Mouse (Mus musculus): ENCODE measurements around the gene Ccl11.

The Ccl11 gene

DNA sequence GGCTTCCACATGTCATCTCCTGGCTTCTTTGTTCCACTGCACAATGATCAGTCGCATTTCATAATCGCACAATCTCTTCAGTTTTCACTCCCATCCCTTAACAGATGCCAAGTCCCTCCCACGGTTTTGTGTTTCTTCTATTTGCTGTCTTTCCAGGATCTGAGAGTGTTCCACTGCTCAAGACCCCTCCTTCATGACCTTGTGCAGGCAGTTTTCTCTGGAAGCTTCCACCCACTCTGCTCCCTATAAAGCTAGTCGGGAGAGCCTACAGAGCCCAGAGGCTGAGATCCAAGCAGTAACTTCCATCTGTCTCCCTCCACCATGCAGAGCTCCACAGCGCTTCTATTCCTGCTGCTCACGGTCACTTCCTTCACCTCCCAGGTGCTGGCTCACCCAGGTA is at the start of gene Ccl11:
Ccl11 (plus strand) TSS at position 178 of the 400 bp plus-strand sequence.
- no peak for DNase-seq

- DNase-seq: no peak
These were observed 47.5 kb upstream of the Ccl11 start for GRCm38 (mm10) chr11:82010115-82010514.

- no peak for DNase-seq
These were observed 46.0 kb upstream of the Ccl11 start for GRCm38 (mm10) chr11:82011411-82012193.

DNA sequence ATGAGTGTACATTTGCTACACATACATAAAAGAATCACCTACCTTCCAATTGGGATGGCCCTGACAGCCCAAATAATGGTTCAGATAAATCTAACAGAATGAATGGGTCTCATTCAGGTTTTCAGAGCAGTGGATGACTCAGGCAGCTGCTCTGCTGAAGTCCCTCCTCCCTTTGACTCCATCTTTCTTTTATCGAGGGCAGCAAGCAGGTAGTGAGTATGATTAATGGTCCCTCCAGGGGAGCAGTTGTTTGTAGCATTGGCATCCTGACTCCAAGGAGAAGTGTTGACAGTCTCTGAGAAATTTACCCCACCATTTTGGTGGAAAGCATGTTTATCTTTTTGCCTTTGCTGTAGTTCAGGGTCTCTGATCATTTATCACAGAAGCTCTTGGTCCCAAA is 43.9 kb upstream of the Ccl11 start:
- no peak for DNase-seq

- DNase-seq: no peak
These were observed 42.6 kb upstream of the Ccl11 start for GRCm38 (mm10) chr11:82015066-82015465.

GRCm38 (mm10) chr11:82016181-82016780 is 41.3 kb upstream of the Ccl11 start:
- no peak for DNase-seq

DNA sequence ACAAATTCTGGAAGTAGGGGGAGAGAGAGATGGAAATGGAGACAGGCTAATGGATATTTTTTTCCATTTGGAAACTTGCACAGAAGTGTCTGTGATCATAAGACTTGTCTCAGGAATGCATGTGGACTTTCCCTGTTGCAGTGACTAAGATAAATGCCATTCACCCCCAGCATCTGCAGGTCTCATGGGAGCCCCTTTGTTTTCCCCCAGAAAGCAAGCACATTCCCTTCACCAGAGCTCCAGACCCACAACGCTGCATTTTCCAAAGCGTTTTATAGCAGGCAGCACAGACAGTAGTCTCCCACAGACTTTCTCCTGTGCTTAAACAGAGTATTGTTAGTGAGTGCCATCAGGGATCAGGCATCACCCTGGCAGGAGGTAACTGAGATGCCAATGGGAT is 38.2 kb upstream of the Ccl11 start:
- DNase-seq: no peak

DNA sequence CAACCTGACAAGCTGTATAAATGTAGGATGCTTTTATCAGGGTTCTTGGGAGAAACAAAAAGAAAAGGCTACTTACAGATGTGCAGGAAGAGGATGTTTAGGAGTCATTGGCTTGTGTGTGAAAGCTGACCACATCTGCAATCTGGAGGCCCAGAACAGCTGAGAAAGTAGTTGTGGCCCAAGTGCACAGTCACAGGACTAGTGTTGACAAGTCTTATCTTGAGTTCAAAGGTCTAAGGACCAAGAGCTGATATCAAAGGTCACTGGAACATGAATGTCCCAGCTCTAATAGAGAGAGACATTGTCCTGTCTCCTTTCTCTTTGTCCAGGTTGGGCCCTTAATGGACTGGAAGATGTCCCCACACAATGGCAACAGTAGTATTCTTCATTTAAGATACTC is 37.8 kb upstream of the Ccl11 start:
- no peak for DNase-seq

DNA sequence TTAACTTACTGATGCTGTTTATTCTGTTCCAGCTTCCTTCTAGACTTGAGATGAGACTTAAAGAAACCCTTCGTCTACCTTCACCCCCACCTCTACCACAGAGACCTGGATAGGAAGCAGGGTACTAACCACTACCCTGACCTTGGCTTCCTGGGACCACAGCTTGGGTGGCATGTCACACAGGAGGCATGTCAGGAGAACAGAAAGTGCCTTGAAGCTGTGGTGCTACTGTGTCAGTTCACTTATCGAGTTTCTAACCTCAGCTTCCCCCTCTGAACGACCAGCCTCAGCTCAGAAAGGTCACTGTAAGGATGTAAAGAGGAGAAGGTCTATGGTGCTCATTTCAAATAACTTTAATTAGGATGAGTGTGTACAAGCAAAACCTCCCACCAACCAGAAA is 36.2 kb upstream of the Ccl11 start:
- DNase-seq: no peak

GRCm38 (mm10) chr11:82022504-82023056 is 35.0 kb upstream of the Ccl11 start:
- no peak for DNase-seq

GRCm38 (mm10) chr11:82023769-82024168 is 33.9 kb upstream of the Ccl11 start:
- DNase-seq: no peak

- no peak for DNase-seq
These were observed 27.5 kb upstream of the Ccl11 start for GRCm38 (mm10) chr11:82030171-82030570.

GRCm38 (mm10) chr11:82032136-82032535 is 25.5 kb upstream of the Ccl11 start:
- DNase-seq: no peak

- peak; percentile 3 for DNase-seq
These were observed 24.8 kb upstream of the Ccl11 start for GRCm38 (mm10) chr11:82032678-82033344.

- no peak for DNase-seq
These were observed 23.2 kb upstream of the Ccl11 start for GRCm38 (mm10) chr11:82034446-82034845.

DNA sequence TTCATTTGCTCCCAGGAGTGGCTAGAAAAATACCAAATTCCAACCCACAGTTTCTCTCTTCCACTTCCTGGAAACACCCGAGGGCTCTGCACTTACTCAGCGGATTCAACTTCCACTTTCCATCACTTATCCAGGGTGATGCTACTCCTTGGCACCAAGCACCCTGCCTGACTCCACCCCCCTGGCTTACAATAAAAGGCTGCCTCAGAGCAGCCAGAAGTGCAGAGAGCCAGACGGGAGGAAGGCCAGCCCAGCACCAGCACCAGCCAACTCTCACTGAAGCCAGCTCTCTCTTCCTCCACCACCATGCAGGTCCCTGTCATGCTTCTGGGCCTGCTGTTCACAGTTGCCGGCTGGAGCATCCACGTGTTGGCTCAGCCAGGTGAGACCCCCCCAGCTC is 22.3 kb upstream of the Ccl11 start, which contains the start of gene Ccl2:
Ccl2 (plus strand) TSS at position 216 of the 400 bp plus-strand sequence.
- peak; percentile 38 for DNase-seq

GRCm38 (mm10) chr11:82035857-82036256 is 21.8 kb upstream of the Ccl11 start:
- no peak for DNase-seq

DNA sequence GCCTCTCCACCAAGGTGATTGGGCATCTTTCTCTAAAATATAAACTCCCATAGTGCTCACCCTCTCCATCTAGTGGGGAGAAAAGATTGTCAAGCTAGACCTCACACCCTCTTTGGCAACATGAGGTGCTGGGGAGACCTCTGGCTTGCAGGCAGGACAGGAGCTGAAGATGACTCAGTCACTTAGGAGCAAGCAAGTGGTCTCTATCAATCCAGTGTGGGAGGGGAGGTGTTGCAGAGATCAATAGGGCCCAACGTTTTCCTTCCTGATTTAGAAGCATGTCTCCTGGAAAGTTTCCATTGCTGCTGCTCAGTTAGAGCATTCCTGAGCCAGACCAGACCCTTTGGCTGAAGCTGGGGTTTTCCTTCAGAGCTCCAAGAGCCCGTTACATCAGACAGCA is 19.1 kb upstream of the Ccl11 start, which contains the start of gene Gm17268:
Gm17268 (minus strand) TSS at position 28 of the 400 bp plus-strand sequence.
- no peak for DNase-seq

GRCm38 (mm10) chr11:82039132-82039660 is 18.4 kb upstream of the Ccl11 start:
- no peak for DNase-seq

DNA sequence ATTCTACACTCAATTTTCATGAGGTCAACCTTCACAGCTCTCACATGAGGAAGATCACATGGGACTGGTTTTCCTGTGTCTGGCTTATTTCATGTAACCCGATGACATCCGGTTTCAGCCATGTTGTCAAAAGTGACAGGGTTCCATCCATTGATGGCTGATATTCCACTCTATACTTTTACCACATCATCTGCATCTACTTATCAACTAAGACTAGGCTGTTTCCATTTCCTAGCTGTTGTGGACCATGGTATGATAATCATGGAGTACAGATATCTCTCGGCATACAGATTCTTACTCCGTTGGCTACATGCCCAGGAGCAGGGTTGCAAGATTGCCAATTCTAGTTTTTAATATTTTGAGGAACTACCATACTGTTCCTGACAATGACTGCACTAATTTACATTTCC is 15.9 kb upstream of the Ccl11 start:
- no peak for DNase-seq

DNA sequence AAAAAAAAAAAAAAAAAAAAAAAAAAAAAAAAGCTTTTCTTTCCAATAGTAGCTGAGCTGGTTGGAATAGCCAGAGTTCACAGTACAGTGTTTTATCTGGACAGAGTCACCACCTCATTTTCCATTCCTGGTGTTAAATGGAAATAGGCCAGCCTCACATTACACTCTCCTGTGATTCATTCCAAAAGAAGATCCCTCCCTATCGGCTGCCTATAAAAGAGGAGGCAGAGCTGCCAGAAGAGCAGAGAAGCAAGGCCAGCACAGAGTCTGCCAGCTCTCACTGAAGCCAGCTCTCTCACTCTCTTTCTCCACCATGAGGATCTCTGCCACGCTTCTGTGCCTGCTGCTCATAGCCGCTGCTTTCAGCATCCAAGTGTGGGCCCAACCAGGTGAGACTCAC is 12.2 kb upstream of the Ccl11 start, which contains the start of gene Ccl7:
Ccl7 (plus strand) TSS at position 242 of the 400 bp plus-strand sequence.
- DNase-seq: peak; percentile 2

DNA sequence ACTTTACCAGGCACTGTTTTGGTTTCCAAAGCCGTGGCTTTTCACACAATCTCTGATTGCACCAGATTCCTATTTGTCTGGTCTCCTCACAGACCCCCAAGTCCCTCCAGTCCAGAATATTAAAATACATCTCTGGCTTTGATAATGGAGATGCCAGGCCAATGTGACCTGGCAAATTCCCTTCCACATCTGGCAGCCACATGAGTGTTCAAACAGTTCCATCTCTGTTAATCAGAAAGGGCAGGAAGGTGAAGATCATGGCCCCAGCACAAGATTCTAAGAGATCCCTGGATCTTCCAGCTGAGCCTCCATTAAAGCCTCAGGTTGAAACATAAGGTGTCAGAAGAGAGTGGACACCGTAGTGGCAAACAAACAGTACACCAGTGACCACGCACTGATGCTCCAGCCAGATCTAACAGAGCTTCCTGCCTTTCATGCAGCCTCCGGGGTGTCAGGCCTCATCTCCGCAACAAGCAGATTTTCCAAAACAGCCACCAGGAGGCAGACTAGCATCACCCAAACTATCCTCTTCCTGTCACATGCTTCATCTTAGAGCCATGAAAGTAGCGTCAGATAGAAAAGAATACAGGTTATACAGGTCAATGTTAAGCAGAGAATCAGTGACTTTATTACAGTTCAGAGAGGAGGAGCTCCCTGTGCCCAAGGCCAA is 9.7 kb upstream of the Ccl11 start:
- no peak for DNase-seq

DNA sequence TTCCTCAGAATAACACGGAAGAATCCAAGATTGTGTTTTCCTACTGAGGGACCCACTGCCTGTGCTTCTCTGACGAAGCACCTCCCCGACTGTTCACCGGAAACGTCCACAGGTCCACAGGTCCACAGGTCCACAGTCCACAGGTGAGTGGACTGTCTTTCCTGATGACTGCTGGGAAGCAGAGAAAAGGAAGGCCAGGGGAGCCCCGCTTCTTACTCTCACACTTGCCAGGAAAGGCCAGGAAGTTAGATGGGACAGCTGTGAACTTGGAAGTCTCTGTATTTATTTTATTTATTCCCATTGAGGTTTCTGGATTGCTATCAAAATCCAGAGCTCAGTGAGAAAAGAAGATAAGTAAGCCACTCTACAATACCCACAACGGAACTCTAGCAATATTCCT is 3.8 kb upstream of the Ccl11 start:
- DNase-seq: no peak

Measured in cerebellum, adult 9-11 months (tissue).